Mouse (Mus musculus): Measurements from ENCODE around the gene Glce. TPM values are rescaled to one million over a fixed set of nuclear protein-coding genes. Genes with fewer than 3 reads are reported as not detected.

The Glce gene
- total and polyA plus RNA-seq, 3 experiments, result 7.4 to 16.4 (median 13.1) TPM

GRCm38 (mm10) chr9:62166621-62167020 is 44.2 kb upstream of the Glce start:
- H3K9me3 ChIP-seq (replicated peaks; ENCODE audit: low read length), result no peaks in the 10 kb centered on the region
- no peaks in the 10 kb centered on the region for H3K27me3 ChIP-seq (replicated peaks)
- no peak for DNase-seq (ENCODE audit: extremely low read depth)
- H3K4me3 ChIP-seq (replicated peaks in 1 of 3; ENCODE audit: low read depth in 2 of 3, low read length in 2 of 3, poor library complexity in 1 of 3), result no peak overlapping the region
- dilution Hi-C loops (cut with MboI; ENCODE audit: extremely low pct_ligation_motif_present, extremely low pct_unique_long_range_greater_than_20kb, low sequenced_read_pairs) (no loop called here), in situ Hi-C loops (cut with MboI; ENCODE audit: low pct_ligation_motif_present, low pct_unique_long_range_greater_than_20kb, low sequenced_read_pairs) (no loop called here)
- no peaks in the 10 kb centered on the region for H3K79me2 ChIP-seq (replicated peaks; ENCODE audit: control insufficient read depth, extremely low read depth, insufficient read depth, poor library complexity, severe bottlenecking)
- H3K27ac ChIP-seq (ENCODE audit: insufficient read depth, low read depth), result no peak overlapping the region
- no peak overlapping the region for H3K9ac ChIP-seq (ENCODE audit: insufficient read depth, low read depth)
- no peak for TF ChIP-seq ZC3H11A (IDR thresholded peaks at IDR 0.05; ENCODE audit: low read depth, low read length)
- no peak for TF ChIP-seq MAFK (IDR thresholded peaks at IDR 0.05; ENCODE audit: insufficient replicate concordance, low read length)
- no peak for TF ChIP-seq USF1 (IDR thresholded peaks at IDR 0.05; ENCODE audit: low read depth, low read length)
- TF ChIP-seq ZNF384 (IDR thresholded peaks at IDR 0.05; ENCODE audit: low read depth, low read length), result no peak
- no peak for TF ChIP-seq ZMIZ1 (IDR thresholded peaks at IDR 0.05; ENCODE audit: low read depth, low read length)
- no peak for TF ChIP-seq POLR2A (IDR thresholded peaks at IDR 0.05; ENCODE audit: low read depth, low read length)
- no peak for TF ChIP-seq BHLHE40 (IDR thresholded peaks at IDR 0.05; ENCODE audit: low read depth, low read length)
- no peak for TF ChIP-seq NELFE (IDR thresholded peaks at IDR 0.05; ENCODE audit: low read depth, low read length)
- TF ChIP-seq EP300 (IDR thresholded peaks at IDR 0.05; ENCODE audit: low read length), result no peak
- TF ChIP-seq POLR2AphosphoS2 (IDR thresholded peaks at IDR 0.05; ENCODE audit: low read depth, low read length), result no peak
- TF ChIP-seq ETS1 (conservative IDR thresholded peaks at IDR 0.05; ENCODE audit: low read depth, low read length), result no peak
- TF ChIP-seq MXI1 (IDR thresholded peaks at IDR 0.05; ENCODE audit: low read depth, low read length), result no peak
- H3K36me3 ChIP-seq (replicated peaks in 1 of 2; ENCODE audit: control insufficient read depth in 1 of 2, insufficient read depth in 1 of 2, low read length in 1 of 2), result no peaks in the 10 kb centered on the region
- no peak overlapping the region for H3K4me2 ChIP-seq (ENCODE audit: insufficient read depth, low read depth, poor library complexity, severe bottlenecking)
- H3K4me1 ChIP-seq (ENCODE audit: control insufficient read depth in 1 of 2, insufficient read depth in 2 of 2), result peaks cover 7% of the 10 kb centered on the region in 2 experiments

GRCm38 (mm10) chr9:62166186-62166585 is 43.7 kb upstream of the Glce start:
- H3K36me3 ChIP-seq (replicated peaks in 1 of 2; ENCODE audit: control insufficient read depth in 1 of 2, insufficient read depth in 1 of 2, low read length in 1 of 2), result no peaks in the 10 kb centered on the region
- H3K79me2 ChIP-seq (replicated peaks; ENCODE audit: control insufficient read depth, extremely low read depth, insufficient read depth, poor library complexity, severe bottlenecking), result no peaks in the 10 kb centered on the region
- H3K27me3 ChIP-seq (replicated peaks), result no peaks in the 10 kb centered on the region
- no peak overlapping the region for H3K4me2 ChIP-seq (ENCODE audit: insufficient read depth, low read depth, poor library complexity, severe bottlenecking)
- H3K9ac ChIP-seq (ENCODE audit: insufficient read depth, low read depth), result no peak overlapping the region
- H3K4me3 ChIP-seq (replicated peaks in 1 of 3; ENCODE audit: low read depth in 2 of 3, low read length in 2 of 3, poor library complexity in 1 of 3), result no peak overlapping the region
- dilution Hi-C loops (cut with MboI; ENCODE audit: extremely low pct_ligation_motif_present, extremely low pct_unique_long_range_greater_than_20kb, low sequenced_read_pairs), result no loop called here
- TF ChIP-seq GABPA (IDR thresholded peaks at IDR 0.05; ENCODE audit: insufficient replicate concordance, low read depth, low read length) (no peak), POLR2AphosphoS2 (IDR thresholded peaks at IDR 0.05; ENCODE audit: low read depth, low read length) (no peak), MYC (IDR thresholded peaks at IDR 0.05; ENCODE audit: low read depth, low read length) (no peak), BHLHE40 (IDR thresholded peaks at IDR 0.05; ENCODE audit: low read depth, low read length) (no peak), SIN3A (IDR thresholded peaks at IDR 0.05; ENCODE audit: low read length) (no peak), MXI1 (IDR thresholded peaks at IDR 0.05; ENCODE audit: low read depth, low read length) (no peak), ZKSCAN1 (IDR thresholded peaks at IDR 0.05; ENCODE audit: borderline replicate concordance, low read depth, low read length) (no peak), MAZ (IDR thresholded peaks at IDR 0.05; ENCODE audit: low read depth, low read length) (no peak), EP300 (IDR thresholded peaks at IDR 0.05; ENCODE audit: low read length) (no peak), E2F4 (IDR thresholded peaks at IDR 0.05; ENCODE audit: insufficient replicate concordance, low read depth, low read length) (no peak), ELF1 (IDR thresholded peaks at IDR 0.05; ENCODE audit: low read depth, low read length) (no peak), USF1 (IDR thresholded peaks at IDR 0.05; ENCODE audit: low read depth, low read length) (no peak), ZNF384 (IDR thresholded peaks at IDR 0.05; ENCODE audit: low read depth, low read length) (no peak), ZC3H11A (IDR thresholded peaks at IDR 0.05; ENCODE audit: low read depth, low read length) (no peak), MAX (IDR thresholded peaks at IDR 0.05; ENCODE audit: low read length) (no peak), SMC3 (IDR thresholded peaks at IDR 0.05; ENCODE audit: low read depth, low read length) (no peak), MEF2A (IDR thresholded peaks at IDR 0.05; ENCODE audit: borderline replicate concordance, low read depth, low read length) (no peak), CTCF (conservative IDR thresholded peaks at IDR 0.05 in 1 of 2, IDR thresholded peaks at IDR 0.05 in 1 of 2; ENCODE audit: low read depth in 2 of 2, low read length in 2 of 2) (no peak)
- peaks cover 4 to 5% of the 10 kb centered on the region in 2 experiments for H3K4me1 ChIP-seq (ENCODE audit: control insufficient read depth in 1 of 2, insufficient read depth in 2 of 2)
- in situ Hi-C loops (cut with MboI; ENCODE audit: low pct_ligation_motif_present, low pct_unique_long_range_greater_than_20kb, low sequenced_read_pairs), result no loop called here
- H3K9me3 ChIP-seq (replicated peaks; ENCODE audit: low read length), result no peaks in the 10 kb centered on the region
- H3K27ac ChIP-seq (ENCODE audit: insufficient read depth, low read depth), result no peak overlapping the region
- no peak for DNase-seq (ENCODE audit: extremely low read depth)
